Mouse (Mus musculus): ENCODE measurements around the gene Egln1. TPM values are rescaled to one million over a fixed set of nuclear protein-coding genes. Genes with fewer than 3 reads are reported as not detected.
A peak's percentile ranks its signal among the peaks of the same experiment; 100 is the strongest.

Egln1 gene
- total RNA-seq (2021) (100 to 1,000 TPM; 331 to 374 TPM), polyA plus RNA-seq (2012; rRNA removed) (146 and 227 TPM in 2 replicates)
- long read RNA-seq, transcript Egln1-201 (5 exons, 3,594 nt), result major isoform, 839 of 901 reads
- long read RNA-seq, partial matches to known transcripts, result 23 of 901 reads
- long read RNA-seq, other reads (novel, unspliced or antisense), result 39 of 901 reads

DNA sequence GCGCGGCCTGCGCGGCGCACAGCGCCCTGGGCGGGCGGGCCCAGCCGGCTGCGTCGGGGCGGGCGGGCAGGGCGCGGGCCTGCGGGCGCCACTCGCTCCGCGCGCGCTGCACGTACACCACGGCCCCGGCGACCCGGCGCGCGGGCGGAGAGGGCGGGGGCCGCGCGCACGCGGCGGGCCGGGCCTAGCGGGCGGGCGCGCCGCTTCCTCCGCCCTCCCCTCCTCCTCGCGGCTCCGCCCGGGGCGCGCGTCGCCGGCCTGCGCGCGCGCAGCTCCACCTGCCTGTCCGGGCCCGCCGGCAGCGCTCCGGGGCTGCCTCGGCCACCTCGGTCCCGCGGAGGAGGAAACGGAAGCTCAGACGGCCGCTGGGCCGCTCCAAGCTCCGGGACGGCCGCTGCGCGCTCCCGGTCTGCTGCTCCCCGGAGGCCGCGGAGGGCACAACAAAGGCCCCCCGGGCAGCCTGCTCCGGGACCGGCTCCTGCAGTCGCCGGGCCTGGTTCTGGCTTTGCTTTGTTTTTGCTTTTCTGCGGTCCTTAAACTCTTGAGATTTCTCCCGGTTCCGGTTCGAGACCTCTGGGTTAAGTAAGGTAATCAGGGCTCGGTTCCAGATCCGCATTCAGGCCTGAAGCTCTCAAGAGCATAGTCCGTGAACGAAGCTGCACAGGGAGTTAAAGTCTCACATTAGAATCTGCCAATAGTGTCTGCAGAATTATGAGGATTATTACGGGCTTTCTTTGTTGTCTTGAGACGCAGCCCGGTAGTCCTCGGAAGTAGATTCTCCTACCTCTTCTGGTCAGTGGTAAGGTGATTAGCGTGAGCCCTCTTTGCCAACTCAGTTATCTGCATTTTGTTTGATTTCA is at the start of gene Egln1:
Gene Egln1 (minus strand): TSS at position 116 of the 860 bp plus-strand sequence.
- Histone ChIP-seq H3K27me3 (ENCODE audit: control insufficient read depth, insufficient read depth, low read length) (no peaks in the 10 kb centered on the region), H3K36me3 (ENCODE audit: control insufficient read depth, insufficient read depth, low read length) (peaks cover 7% of the 10 kb centered on the region), H3K27ac (peak within 1 kb of the TSS; percentile 98), H3K4me3 (peak within 1 kb of the TSS; percentile 99), H3K4me1 (ENCODE audit: control insufficient read depth, insufficient read depth, low read length) (peaks cover 18% of the 10 kb centered on the region), H3K9ac (ENCODE audit: low read depth, low read length) (peak within 1 kb of the TSS; percentile 100), H3K79me2 (replicated peaks; ENCODE audit: control insufficient read depth, insufficient read depth, low read length) (peaks cover 11% of the 10 kb centered on the region; the same call in 1 of the 2 replicates)
- 7% methylated on average over 86 of the region's 98 CpGs for WGBS
- DNase-seq, result peak; percentile 89 to 94
- peak; percentile 34 for TF ChIP-seq CTCF (IDR thresholded peaks at IDR 0.05)
- TF ChIP-seq POLR2A (IDR thresholded peaks at IDR 0.05; ENCODE audit: insufficient read depth, low read depth, low read length), result peak; percentile 76
- no peak for TF ChIP-seq EP300 (IDR thresholded peaks at IDR 0.05; ENCODE audit: insufficient read depth, low read depth, low read length)
- intact Hi-C loops (cut with DNase I), result loop anchor here (5.0 kb wide), 1 partner anchor 37 kb away; no protein-coding TSS in a partner anchor

DNA sequence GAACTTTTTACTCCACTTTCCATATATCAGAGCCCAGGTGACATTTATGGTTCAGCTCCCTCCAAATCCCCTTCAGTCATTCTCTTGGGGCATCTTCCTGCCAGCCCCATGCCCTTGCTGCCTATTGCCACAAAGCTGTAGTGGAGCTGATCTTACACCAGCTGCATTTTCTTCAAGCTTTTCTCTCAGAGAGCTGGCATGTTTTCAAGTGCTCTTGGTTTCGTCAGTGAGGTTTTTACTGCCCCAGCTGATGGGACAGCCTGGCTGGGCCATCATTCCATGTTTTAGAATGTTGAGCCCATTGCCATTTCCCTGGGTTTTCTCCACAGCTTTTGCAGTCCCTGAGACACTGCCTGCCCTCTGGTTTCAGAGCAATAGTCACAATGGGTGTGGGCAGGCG is 46.7 kb upstream of the Egln1 start:
- H3K4me3 ChIP-seq, result no peak overlapping the region
- H3K36me3 ChIP-seq (ENCODE audit: control insufficient read depth, insufficient read depth, low read length), result no peaks in the 10 kb centered on the region
- DNase-seq, result no peak
- intact Hi-C loops (cut with DNase I), result no loop called here
- no peaks in the 10 kb centered on the region for H3K79me2 ChIP-seq (replicated peaks; ENCODE audit: control insufficient read depth, insufficient read depth, low read length)
- 66% methylated on average over 2 of the region's 2 CpGs for WGBS
- H3K9ac ChIP-seq (ENCODE audit: low read depth, low read length), result no peak overlapping the region
- H3K27me3 ChIP-seq (ENCODE audit: control insufficient read depth, insufficient read depth, low read length), result no peaks in the 10 kb centered on the region
- TF ChIP-seq CTCF (IDR thresholded peaks at IDR 0.05) (no peak), POLR2A (IDR thresholded peaks at IDR 0.05; ENCODE audit: insufficient read depth, low read depth, low read length) (no peak)
- H3K4me1 ChIP-seq (ENCODE audit: control insufficient read depth, insufficient read depth, low read length), result no peaks in the 10 kb centered on the region
- no peak overlapping the region for H3K27ac ChIP-seq

DNA sequence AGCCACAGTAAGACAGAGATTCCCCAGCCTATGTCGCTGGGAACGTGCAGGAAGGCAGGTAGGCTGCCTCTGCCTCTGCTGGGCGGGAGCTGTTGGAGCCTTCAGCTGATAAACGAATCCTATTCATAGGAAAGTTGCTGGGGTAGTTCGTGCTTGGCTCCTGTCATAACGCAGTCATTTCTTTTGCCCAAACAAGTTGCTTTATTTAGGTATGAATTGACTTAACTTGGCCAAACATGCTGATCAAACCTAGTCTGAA is 42.5 kb upstream of the Egln1 start:
- H3K4me1 ChIP-seq (ENCODE audit: control insufficient read depth, insufficient read depth, low read length), result no peaks in the 10 kb centered on the region
- H3K27ac ChIP-seq, result no peak overlapping the region

DNA sequence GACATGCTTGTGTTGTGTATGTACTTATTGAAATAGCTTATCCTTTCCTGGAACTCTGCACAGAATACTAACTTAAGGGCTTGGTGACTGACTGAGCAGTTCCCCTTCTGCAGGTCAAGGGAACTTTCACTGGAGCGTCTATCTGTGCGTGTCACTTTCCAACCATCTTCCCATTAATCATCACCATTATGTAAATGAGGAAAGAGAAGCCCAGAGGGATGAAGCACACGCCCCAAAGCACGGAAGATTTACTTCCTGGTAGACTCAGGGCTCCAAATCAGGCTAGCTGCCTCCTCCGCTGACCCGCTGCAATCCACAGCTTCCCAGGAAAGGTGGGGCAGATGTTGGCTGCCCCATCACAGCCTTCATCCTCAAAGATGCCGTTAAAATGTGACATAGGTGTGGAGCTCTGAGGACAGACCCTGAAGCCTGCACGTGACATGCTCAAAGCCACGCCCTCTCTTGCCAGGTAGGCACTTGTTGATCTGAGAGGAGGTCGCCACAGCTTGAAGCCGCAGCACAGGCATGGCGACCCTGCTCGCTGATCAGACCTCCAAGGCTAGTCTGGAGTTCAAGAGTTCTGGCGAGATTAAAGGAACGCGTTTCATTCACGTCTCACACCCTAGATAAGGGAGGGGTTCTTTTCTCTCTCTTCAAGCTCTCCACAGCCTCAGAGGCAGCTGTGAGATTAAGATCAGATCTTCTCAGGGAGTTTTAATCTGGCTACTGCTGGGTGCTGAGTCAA is 42.0 kb upstream of the Egln1 start:
- Histone ChIP-seq H3K27me3 (ENCODE audit: control insufficient read depth, insufficient read depth, low read length) (no peaks in the 10 kb centered on the region), H3K36me3 (ENCODE audit: control insufficient read depth, insufficient read depth, low read length) (no peaks in the 10 kb centered on the region), H3K4me1 (ENCODE audit: control insufficient read depth, insufficient read depth, low read length) (no peaks in the 10 kb centered on the region), H3K4me3 (no peak overlapping the region), H3K79me2 (replicated peaks; ENCODE audit: control insufficient read depth, insufficient read depth, low read length) (no peaks in the 10 kb centered on the region), H3K27ac (no peak overlapping the region), H3K9ac (ENCODE audit: low read depth, low read length) (no peak overlapping the region)
- intact Hi-C loops (cut with DNase I), result no loop called here
- 20% methylated on average over 17 of the region's 17 CpGs for WGBS
- no peak for DNase-seq
- TF ChIP-seq CTCF (IDR thresholded peaks at IDR 0.05) (no peak), POLR2A (IDR thresholded peaks at IDR 0.05; ENCODE audit: insufficient read depth, low read depth, low read length) (no peak), EP300 (IDR thresholded peaks at IDR 0.05; ENCODE audit: insufficient read depth, low read depth, low read length) (no peak)

More for the DNA sequence above, 42.5 kb upstream of the Egln1 start:
- intact Hi-C loops (cut with DNase I), result no loop called here
- no peak for DNase-seq
- TF ChIP-seq POLR2A (IDR thresholded peaks at IDR 0.05; ENCODE audit: insufficient read depth, low read depth, low read length) (no peak), EP300 (IDR thresholded peaks at IDR 0.05; ENCODE audit: insufficient read depth, low read depth, low read length) (no peak), CTCF (IDR thresholded peaks at IDR 0.05) (no peak)
- 25% methylated on average over 6 of the region's 6 CpGs for WGBS
- no peaks in the 10 kb centered on the region for H3K27me3 ChIP-seq (ENCODE audit: control insufficient read depth, insufficient read depth, low read length)
- H3K9ac ChIP-seq (ENCODE audit: low read depth, low read length), result no peak overlapping the region
- H3K79me2 ChIP-seq (replicated peaks; ENCODE audit: control insufficient read depth, insufficient read depth, low read length), result no peaks in the 10 kb centered on the region
- H3K4me3 ChIP-seq, result no peak overlapping the region
- H3K36me3 ChIP-seq (ENCODE audit: control insufficient read depth, insufficient read depth, low read length), result no peaks in the 10 kb centered on the region

DNA sequence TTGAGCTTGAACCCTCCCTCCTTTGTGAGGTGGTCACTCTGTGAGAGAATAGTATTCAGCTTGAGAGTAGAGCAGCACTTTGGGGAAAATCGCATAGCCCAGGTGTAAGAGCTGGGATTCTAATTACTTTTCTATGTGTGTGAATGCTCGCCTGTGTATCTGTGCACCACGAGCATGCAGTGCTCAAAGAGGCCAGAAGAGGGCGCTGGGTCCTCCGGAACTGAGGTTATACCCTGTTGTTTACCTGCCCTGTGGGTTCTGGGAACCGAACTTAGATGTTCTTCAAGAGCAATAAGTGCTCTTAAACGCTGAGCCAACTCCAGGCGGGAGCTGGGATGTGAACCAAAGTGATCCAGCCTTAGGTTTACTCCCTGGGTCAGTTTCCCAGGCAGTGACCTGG is 31.7 kb upstream of the Egln1 start:
- TF ChIP-seq EP300 (IDR thresholded peaks at IDR 0.05; ENCODE audit: insufficient read depth, low read depth, low read length) (no peak), POLR2A (IDR thresholded peaks at IDR 0.05; ENCODE audit: insufficient read depth, low read depth, low read length) (no peak), CTCF (IDR thresholded peaks at IDR 0.05) (0 out of 2 replicates have a peak, but pooled peaks have one; percentile 23)
- H3K4me3 ChIP-seq, result no peak overlapping the region
- no peak overlapping the region for H3K27ac ChIP-seq
- intact Hi-C loops (cut with DNase I), result no loop called here
- H3K36me3 ChIP-seq (ENCODE audit: control insufficient read depth, insufficient read depth, low read length), result no peaks in the 10 kb centered on the region
- H3K9ac ChIP-seq (ENCODE audit: low read depth, low read length), result no peak overlapping the region
- no peaks in the 10 kb centered on the region for H3K4me1 ChIP-seq (ENCODE audit: control insufficient read depth, insufficient read depth, low read length)
- no peaks in the 10 kb centered on the region for H3K27me3 ChIP-seq (ENCODE audit: control insufficient read depth, insufficient read depth, low read length)
- 81% methylated on average over 8 of the region's 8 CpGs for WGBS
- H3K79me2 ChIP-seq (replicated peaks; ENCODE audit: control insufficient read depth, insufficient read depth, low read length), result no peaks in the 10 kb centered on the region
- no peak for DNase-seq
